Mouse (Mus musculus): ENCODE results near the gene Polr2g.

- TF ChIP-seq POLR2A (IDR thresholded peaks at IDR 0.05; ENCODE audit: control insufficient read depth, extremely low read depth, insufficient read depth, low read length, poor library complexity) = no peak
- no peak for TF ChIP-seq CTCF (IDR thresholded peaks at IDR 0.05; ENCODE audit: borderline replicate concordance, control insufficient read depth, extremely low read depth, insufficient read depth, low read length, poor library complexity)
Observed at GRCm38 (mm10) chr19:8760757-8761156, 37.6 kb downstream of the Polr2g start.

All from thymus, adult 2 months (tissue).